Mouse (Mus musculus) fibroblast of lung, adult 2 months (primary cell): Measurements from ENCODE around the gene Gm853.

Source experiments
- DNase-seq: peaks from one replicate; pipeline ENCODE4 v3.0.0-alpha.2; 2011; ENCODE audit warnings: low read depth

Gm853 gene

DNA sequence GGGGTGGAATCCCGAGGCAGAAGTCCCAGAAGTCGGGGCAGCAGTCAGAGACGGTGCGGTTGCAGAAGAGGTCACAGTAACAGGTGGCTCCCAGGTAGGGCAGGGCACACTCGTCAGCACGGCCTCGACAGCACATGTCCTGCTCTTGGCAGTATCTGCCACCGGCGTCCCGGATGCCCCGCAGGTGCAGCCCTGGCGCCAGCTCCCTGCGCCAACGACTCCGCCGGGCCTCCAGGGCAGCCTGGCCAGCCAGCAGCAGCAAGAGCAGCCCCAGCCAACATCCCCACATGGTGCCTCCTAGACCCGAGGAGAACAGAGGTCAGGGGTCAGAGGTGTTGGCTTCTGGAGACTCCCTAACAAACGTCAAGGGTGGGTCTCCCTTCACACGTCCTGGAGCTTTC is 48.3 kb downstream of the Gm853 start:
- no peak for DNase-seq

- DNase-seq, result no peak
Measured at GRCm38 (mm10) chr4:130173060-130173822, 49.0 kb downstream of the Gm853 start.

- DNase-seq, result no peak
Measured at GRCm38 (mm10) chr4:130171951-130172765, 50.0 kb downstream of the Gm853 start.

DNA sequence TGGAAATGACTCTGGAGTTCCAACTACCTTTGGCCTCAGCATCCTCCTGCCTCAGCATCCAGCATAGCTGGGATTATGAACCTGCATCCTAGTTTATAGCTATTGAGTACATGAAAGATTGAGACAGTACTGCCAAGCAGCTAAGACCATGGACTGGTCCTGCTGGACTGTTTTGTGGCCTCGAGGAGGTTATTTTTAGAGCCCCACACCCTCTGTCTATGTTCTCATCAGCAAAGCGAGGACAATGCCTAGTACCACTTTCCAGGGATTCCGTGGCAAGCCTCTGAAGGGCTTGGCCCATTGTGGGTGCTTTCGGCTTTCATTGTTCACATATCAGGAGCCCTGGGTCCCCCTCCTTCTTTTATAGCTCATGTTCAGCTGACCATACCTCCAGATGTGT is 51.8 kb downstream of the Gm853 start:
- no peak for DNase-seq

- DNase-seq, result no peak
Measured at GRCm38 (mm10) chr4:130169411-130169971, 52.7 kb downstream of the Gm853 start.

- DNase-seq, result no peak
Measured at GRCm38 (mm10) chr4:130168280-130169183, 53.7 kb downstream of the Gm853 start.

DNA sequence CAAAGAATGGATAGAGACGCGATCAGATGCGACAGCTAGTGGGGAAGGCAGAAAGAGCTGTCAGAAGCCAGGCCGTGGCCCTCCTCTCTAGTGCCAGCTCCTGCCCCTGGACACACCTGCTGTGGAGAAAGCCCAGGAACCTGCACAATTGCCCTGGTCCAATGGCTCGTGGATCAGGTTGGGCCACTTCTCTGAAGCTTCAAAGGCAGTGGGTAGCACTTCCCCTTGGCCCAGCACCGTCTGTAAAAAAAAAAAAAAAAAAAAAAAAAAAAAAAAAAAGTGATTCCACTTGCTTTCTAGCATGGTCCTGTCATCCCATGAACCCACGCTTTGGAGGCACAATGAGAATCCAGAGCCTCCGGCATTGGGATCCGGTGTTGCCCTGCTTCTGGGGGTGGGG is 54.4 kb downstream of the Gm853 start:
- DNase-seq, result no peak

DNA sequence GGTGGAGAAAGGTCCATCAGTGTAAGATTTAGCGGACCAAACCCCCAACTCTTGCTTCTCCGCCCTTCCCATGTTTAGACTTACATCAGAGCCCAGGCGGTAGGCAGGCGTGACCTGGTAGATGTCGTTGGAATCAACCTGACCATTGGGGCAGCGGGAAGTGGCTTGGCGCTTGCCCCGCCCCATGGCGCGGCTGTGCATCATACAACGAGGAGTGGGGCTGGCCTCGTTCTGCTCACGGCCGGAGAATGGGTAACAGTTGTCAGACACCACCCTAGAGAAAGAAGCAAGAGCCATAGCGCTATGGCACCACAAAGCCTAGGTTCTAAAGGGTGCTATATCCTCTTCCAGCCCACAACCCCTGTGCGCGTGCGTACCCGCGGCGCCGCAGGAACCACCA is 54.9 kb downstream of the Gm853 start:
- DNase-seq, result no peak

DNA sequence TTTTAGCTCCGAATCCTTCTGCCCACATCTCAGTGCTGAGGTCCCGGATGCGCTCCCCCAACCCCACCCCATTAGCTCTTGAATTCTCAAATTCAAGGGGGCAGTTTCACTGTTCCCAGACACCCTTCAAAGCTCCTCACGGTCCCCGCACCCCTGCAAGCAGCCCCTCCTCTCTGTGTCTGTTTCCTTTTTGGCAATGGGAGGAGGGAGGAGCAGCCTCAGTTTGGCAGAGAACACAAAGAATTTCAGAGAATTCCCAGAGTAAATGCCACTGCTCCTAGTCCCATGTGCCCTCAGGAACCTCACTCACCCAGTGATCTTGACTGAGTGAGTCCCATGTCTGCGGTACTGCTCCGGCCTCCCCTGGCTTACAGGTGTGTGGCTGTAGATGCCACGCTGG is 55.6 kb downstream of the Gm853 start:
- no peak for DNase-seq

GRCm38 (mm10) chr4:130166061-130166460 is 56.1 kb downstream of the Gm853 start:
- no peak for DNase-seq

- no peak for DNase-seq
Measured at GRCm38 (mm10) chr4:130164121-130164520, 58.1 kb downstream of the Gm853 start.

DNA sequence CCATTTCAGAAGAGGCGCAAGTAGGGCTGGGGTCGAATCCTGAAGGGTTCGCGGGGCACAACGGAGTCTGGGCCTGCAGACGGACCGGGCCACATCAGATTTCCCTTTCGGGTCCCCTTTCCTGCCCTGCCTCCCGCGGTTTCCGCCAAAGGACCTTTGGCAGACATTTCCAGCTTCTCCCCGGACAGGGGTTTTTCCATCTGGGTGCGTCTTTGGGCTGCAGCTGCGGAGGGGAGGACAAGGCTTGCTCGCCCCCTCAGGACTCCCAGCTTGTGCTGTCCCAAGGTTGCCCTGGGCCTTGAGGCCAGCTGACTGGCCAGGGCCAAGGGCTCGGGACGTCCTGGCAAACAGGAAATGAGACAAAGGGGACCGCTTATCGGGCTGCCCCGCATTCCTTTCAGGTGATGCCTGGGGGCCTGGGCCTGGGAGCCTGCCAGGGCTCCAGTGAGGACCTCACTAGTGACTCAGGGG is 58.8 kb downstream of the Gm853 start:
- DNase-seq, result no peak

- no peak for DNase-seq
Measured at GRCm38 (mm10) chr4:130161349-130161748, 60.9 kb downstream of the Gm853 start.
